Mouse (Mus musculus) T-cell, adult 2 months (primary cell): Measurements from ENCODE around the gene Oas2.

ENCODE experiments used
- DNase-seq: peaks from one replicate; pipeline ENCODE4 v3.0.0; 2022; ENCODE audit warnings: low spot score

Gene Oas2

GRCm38 (mm10) chr5:120732740-120733139, 16.9 kb downstream of the Oas2 start:
- no peak for DNase-seq

GRCm38 (mm10) chr5:120729319-120729718, 20.3 kb downstream of the Oas2 start:
- DNase-seq = no peak

GRCm38 (mm10) chr5:120725811-120726455, 23.7 kb downstream of the Oas2 start:
- no peak for DNase-seq

- no peak for DNase-seq
Measured at GRCm38 (mm10) chr5:120721005-120721404, 28.6 kb downstream of the Oas2 start.

- DNase-seq = no peak
Measured at GRCm38 (mm10) chr5:120718600-120719378, 30.9 kb downstream of the Oas2 start.

GRCm38 (mm10) chr5:120717136-120717535, 32.5 kb downstream of the Oas2 start:
- no peak for DNase-seq

- peak; percentile 86 for DNase-seq
Measured at GRCm38 (mm10) chr5:120714314-120714713, 35.3 kb downstream of the Oas2 start.

GRCm38 (mm10) chr5:120712721-120713120, 36.9 kb downstream of the Oas2 start:
- no peak for DNase-seq

- no peak for DNase-seq
Measured at GRCm38 (mm10) chr5:120711827-120712226, 37.8 kb downstream of the Oas2 start, which contains the start of gene Dtx1. Gene Dtx1 (minus strand): TSS chr5:120711927.

- DNase-seq = peak; percentile 85
Measured at GRCm38 (mm10) chr5:120711416-120711815, 38.2 kb downstream of the Oas2 start.

GRCm38 (mm10) chr5:120710826-120711248, 38.8 kb downstream of the Oas2 start:
- DNase-seq = no peak

- no peak for DNase-seq
Measured at GRCm38 (mm10) chr5:120710161-120710825, 39.4 kb downstream of the Oas2 start.

- no peak for DNase-seq
Measured at GRCm38 (mm10) chr5:120706976-120707375, 42.7 kb downstream of the Oas2 start.

- no peak for DNase-seq
Measured at GRCm38 (mm10) chr5:120706541-120706940, 43.1 kb downstream of the Oas2 start.

- DNase-seq = no peak
Measured at GRCm38 (mm10) chr5:120704421-120704820, 45.2 kb downstream of the Oas2 start.

- no peak for DNase-seq
Measured at GRCm38 (mm10) chr5:120703660-120704059, 46.0 kb downstream of the Oas2 start.

GRCm38 (mm10) chr5:120702969-120703368, 46.7 kb downstream of the Oas2 start:
- DNase-seq = no peak

GRCm38 (mm10) chr5:120702421-120702820, 47.2 kb downstream of the Oas2 start:
- DNase-seq = no peak

- DNase-seq = no peak
Measured at GRCm38 (mm10) chr5:120700996-120701790, 48.5 kb downstream of the Oas2 start.

- DNase-seq = no peak
Measured at GRCm38 (mm10) chr5:120698801-120699391, 50.8 kb downstream of the Oas2 start.

- DNase-seq = no peak
Measured at GRCm38 (mm10) chr5:120698181-120698580, 51.5 kb downstream of the Oas2 start.

- DNase-seq = peak; percentile 86
Measured at GRCm38 (mm10) chr5:120696865-120697264, 52.8 kb downstream of the Oas2 start.
